Mouse (Mus musculus): ENCODE results near the gene Tsg101. TPM values are rescaled to one million over a fixed set of nuclear protein-coding genes. Genes with fewer than 3 reads are reported as not detected.

Gene Tsg101
- polyA plus RNA-seq, 1 experiment from 2014 or later, result 215 TPM

- peaks cover 42% of the 10 kb centered on the region for H3K36me3 ChIP-seq
- DNase-seq (ENCODE audit: low spot score), result no peak
- H3K4me3 ChIP-seq, result no peak overlapping the region
- no peaks in the 10 kb centered on the region for H3K27me3 ChIP-seq (ENCODE audit: insufficient read depth, poor library complexity, severe bottlenecking)
- 72% methylated on average over 9 of the region's 9 CpGs for WGBS
- H3K9me3 ChIP-seq, result no peaks in the 10 kb centered on the region
- no peak overlapping the region for H3K27ac ChIP-seq
- no peaks in the 10 kb centered on the region for H3K4me1 ChIP-seq
Observed at GRCm38 (mm10) chr7:46857436-46857835, 62.3 kb downstream of the Tsg101 start.

GRCm38 (mm10) chr7:46855866-46856560, 63.8 kb downstream of the Tsg101 start:
- no peak overlapping the region for H3K4me3 ChIP-seq
- H3K9me3 ChIP-seq, result no peaks in the 10 kb centered on the region
- no peaks in the 10 kb centered on the region for H3K4me1 ChIP-seq
- no peak for DNase-seq (ENCODE audit: low spot score)
- H3K27me3 ChIP-seq (ENCODE audit: insufficient read depth, poor library complexity, severe bottlenecking), result no peaks in the 10 kb centered on the region
- no peak overlapping the region for H3K27ac ChIP-seq
- WGBS, result 70% methylated on average over 7 of the region's 7 CpGs
- peaks cover 56% of the 10 kb centered on the region for H3K36me3 ChIP-seq

GRCm38 (mm10) chr7:46853365-46853764, 66.4 kb downstream of the Tsg101 start:
- no peak for DNase-seq (ENCODE audit: low spot score)
- no peaks in the 10 kb centered on the region for H3K27me3 ChIP-seq (ENCODE audit: insufficient read depth, poor library complexity, severe bottlenecking)
- H3K4me3 ChIP-seq, result no peak overlapping the region
- H3K4me1 ChIP-seq, result 0 out of 2 replicates have a peak, but pooled peaks cover 2% of the 10 kb centered on the region
- no peak overlapping the region for H3K27ac ChIP-seq
- 86% methylated on average over 9 of the region's 9 CpGs for WGBS
- H3K9me3 ChIP-seq, result no peaks in the 10 kb centered on the region
- peaks cover 81% of the 10 kb centered on the region for H3K36me3 ChIP-seq

GRCm38 (mm10) chr7:46852666-46853065, 67.1 kb downstream of the Tsg101 start:
- no peak overlapping the region for H3K4me3 ChIP-seq
- H3K9me3 ChIP-seq, result no peaks in the 10 kb centered on the region
- no peak for DNase-seq (ENCODE audit: low spot score)
- peaks cover 88% of the 10 kb centered on the region for H3K36me3 ChIP-seq
- no peak overlapping the region for H3K27ac ChIP-seq
- WGBS, result 94% methylated on average over 1 of the region's 1 CpGs
- H3K27me3 ChIP-seq (ENCODE audit: insufficient read depth, poor library complexity, severe bottlenecking), result no peaks in the 10 kb centered on the region
- H3K4me1 ChIP-seq, result 0 out of 2 replicates have a peak, but pooled peaks cover 4% of the 10 kb centered on the region

- H3K9me3 ChIP-seq, result no peaks in the 10 kb centered on the region
- H3K27ac ChIP-seq, result no peak overlapping the region
- peaks cover 88% of the 10 kb centered on the region for H3K36me3 ChIP-seq
- no peak for DNase-seq (ENCODE audit: low spot score)
- 0 out of 2 replicates have a peak, but pooled peaks cover 5% of the 10 kb centered on the region for H3K4me1 ChIP-seq
- no peaks in the 10 kb centered on the region for H3K27me3 ChIP-seq (ENCODE audit: insufficient read depth, poor library complexity, severe bottlenecking)
- H3K4me3 ChIP-seq, result no peak overlapping the region
- WGBS, result 86% methylated on average over 7 of the region's 7 CpGs
Observed at GRCm38 (mm10) chr7:46851026-46851425, 68.7 kb downstream of the Tsg101 start.

- no peak for DNase-seq (ENCODE audit: low spot score)
- H3K4me1 ChIP-seq, result peaks cover 14% of the 10 kb centered on the region; the same call in 1 of the 2 replicates
- no peak overlapping the region for H3K27ac ChIP-seq
- H3K36me3 ChIP-seq, result peaks cover 71% of the 10 kb centered on the region
- H3K27me3 ChIP-seq (ENCODE audit: insufficient read depth, poor library complexity, severe bottlenecking), result no peaks in the 10 kb centered on the region
- H3K9me3 ChIP-seq, result no peaks in the 10 kb centered on the region
- no peak overlapping the region for H3K4me3 ChIP-seq
- WGBS, result 77% methylated on average over 5 of the region's 5 CpGs
Observed at GRCm38 (mm10) chr7:46849287-46849686, 70.5 kb downstream of the Tsg101 start.

DNA sequence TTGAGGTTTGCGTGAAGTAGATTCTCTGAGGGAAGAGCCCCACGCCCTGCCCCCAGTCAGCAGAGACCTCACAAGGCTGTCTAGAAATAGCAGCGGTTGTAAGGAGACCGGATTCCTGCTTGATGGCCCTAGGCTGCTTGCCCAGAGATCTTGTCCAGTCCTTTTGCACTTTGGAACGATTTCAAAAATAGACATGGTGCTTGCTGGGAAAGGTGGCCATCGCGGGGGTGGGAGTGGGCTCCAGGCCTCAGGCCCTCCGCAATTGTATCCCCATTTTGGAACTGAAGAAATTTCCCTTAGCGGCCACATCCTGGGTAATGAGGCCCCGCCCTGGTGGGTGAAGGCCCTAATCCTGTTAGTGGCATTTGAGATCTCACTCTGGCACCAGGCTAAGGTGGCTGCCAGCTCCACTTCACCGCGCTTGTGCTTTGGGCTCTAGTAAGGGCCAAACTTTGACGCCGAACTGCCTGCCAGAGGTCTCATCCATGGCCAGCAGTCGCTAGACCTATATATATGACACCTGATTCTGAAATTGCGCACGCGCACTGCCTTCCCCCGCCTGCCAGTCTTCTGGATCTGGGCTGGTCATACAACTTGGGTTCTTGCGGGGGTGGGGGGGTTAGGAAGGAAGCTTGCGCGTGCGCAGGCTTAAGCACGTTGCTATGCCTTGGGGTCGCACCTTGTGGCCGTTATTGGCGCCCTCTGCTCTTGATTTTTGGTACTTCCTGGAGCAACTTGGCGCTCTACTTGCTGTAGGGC, 73.1 kb downstream of the Tsg101 start:
- H3K4me1 ChIP-seq, result peaks cover 20% of the 10 kb centered on the region
- 0% methylated on average over 28 of the region's 28 CpGs for WGBS
- no peaks in the 10 kb centered on the region for H3K9me3 ChIP-seq
- peak overlapping the region; percentile 84 for H3K4me3 ChIP-seq
- H3K36me3 ChIP-seq, result peaks cover 44% of the 10 kb centered on the region
- DNase-seq (ENCODE audit: low spot score), result peak; percentile 93
- peaks cover 13% of the 10 kb centered on the region; the same call in 1 of the 2 replicates for H3K27me3 ChIP-seq (ENCODE audit: insufficient read depth, poor library complexity, severe bottlenecking)
- peak overlapping the region; percentile 98 for H3K27ac ChIP-seq

DNA sequence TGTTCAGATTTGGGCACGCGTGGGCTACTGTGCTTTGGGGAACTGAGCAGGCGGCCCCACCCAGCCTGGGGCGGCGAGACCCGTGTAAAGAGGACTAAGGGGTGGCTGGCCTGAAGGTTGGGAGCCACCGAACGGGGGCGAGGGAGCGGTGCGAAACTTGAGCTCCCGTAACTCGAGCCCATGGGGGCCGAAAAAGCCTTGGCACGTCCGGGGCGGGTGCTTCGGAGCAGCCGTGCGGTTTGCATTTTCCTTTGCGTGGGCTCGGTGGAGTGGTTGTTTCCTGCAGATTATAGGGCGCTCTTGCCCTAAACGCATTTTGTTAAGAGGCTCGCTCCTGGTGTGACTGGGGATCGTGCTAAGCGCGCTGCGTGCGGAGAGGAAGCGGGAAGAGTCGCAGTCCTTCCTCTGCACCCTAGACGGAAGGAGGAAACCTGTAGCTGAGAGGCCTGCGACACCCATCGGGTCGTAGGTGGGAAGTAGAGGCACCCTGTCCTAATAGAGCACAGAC, 73.7 kb downstream of the Tsg101 start:
- Histone ChIP-seq H3K27me3 (ENCODE audit: insufficient read depth, poor library complexity, severe bottlenecking) (peaks cover 13% of the 10 kb centered on the region; the same call in 1 of the 2 replicates), H3K9me3 (no peaks in the 10 kb centered on the region), H3K4me3 (peak overlapping the region; percentile 84), H3K4me1 (peaks cover 27% of the 10 kb centered on the region), H3K36me3 (peaks cover 38% of the 10 kb centered on the region), H3K27ac (peak overlapping the region; percentile 98)
- DNase-seq (ENCODE audit: low spot score), result no peak
- 0% methylated on average over 36 of the region's 36 CpGs for WGBS

DNA sequence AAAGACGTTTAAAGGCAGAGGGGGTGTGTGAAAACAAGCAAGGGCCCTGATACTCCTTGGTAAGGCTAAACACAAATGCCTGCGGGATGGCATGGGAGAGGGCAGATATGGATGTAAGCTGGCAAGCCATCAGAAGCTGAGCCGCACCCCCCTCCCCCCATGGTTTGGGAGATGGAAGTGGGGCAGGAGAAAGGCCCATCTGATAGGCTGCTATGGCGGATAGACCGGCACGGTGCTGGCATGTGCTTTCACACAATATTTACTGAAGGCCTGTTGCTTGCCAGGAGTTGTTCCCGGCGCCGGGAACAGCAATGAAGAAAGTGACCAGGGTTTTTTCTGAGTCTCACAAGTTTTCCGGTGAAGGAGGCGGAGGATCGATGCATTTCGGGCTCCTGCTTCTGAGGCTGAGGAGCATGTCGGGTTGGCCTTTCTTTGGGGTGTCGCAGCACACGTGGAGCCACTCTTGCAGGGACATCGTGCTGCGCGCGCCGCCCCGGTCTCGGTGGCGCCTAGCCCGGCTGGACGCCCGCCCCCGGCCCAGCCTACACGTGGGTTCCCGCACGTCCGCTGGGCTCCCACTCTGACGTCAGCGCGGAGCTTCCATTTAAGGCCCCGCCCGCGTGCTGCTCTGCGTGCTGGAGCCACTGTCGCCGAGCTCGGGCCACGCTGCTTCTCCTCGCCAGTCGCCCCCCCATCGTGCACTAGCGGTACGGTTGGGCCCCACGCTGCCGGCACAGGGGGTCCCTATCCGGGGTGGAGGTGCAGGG, 74.4 kb downstream of the Tsg101 start:
- peak; percentile 96 for DNase-seq (ENCODE audit: low spot score)
- peaks cover 32% of the 10 kb centered on the region for H3K36me3 ChIP-seq
- H3K4me3 ChIP-seq, result peak overlapping the region; percentile 84
- under 1% methylated on average over 51 of the region's 51 CpGs for WGBS
- H3K9me3 ChIP-seq, result no peaks in the 10 kb centered on the region
- H3K27ac ChIP-seq, result peak overlapping the region; percentile 98
- H3K27me3 ChIP-seq (ENCODE audit: insufficient read depth, poor library complexity, severe bottlenecking), result peaks cover 13% of the 10 kb centered on the region; the same call in 1 of the 2 replicates
- peaks cover 32% of the 10 kb centered on the region for H3K4me1 ChIP-seq

DNA sequence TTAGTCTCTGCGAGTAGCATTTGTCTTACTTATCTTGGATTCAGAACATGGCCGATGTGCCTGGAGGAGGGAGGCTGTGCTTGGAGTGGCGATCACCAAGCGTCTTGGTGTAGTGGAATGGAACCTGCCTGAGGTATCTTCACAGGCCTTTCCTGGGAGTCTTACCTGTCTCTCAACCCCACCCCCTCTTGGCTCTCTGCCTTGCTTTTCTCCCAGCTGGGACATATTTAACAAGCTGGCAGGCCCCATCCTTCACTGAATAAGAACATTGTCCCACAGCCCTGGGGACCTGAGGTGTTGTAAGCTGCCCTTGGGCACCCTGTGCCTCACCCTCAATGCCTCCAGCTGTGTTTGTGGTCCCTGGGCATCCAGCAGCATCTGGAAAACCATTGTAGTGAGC, 76.2 kb downstream of the Tsg101 start:
- H3K9me3 ChIP-seq, result no peaks in the 10 kb centered on the region
- H3K4me3 ChIP-seq, result no peak overlapping the region
- peaks cover 13% of the 10 kb centered on the region; the same call in 1 of the 2 replicates for H3K27me3 ChIP-seq (ENCODE audit: insufficient read depth, poor library complexity, severe bottlenecking)
- peaks cover 48% of the 10 kb centered on the region for H3K4me1 ChIP-seq
- WGBS, result 79% methylated on average over 4 of the region's 4 CpGs
- DNase-seq (ENCODE audit: low spot score), result no peak
- peaks cover 15% of the 10 kb centered on the region for H3K36me3 ChIP-seq
- no peak overlapping the region for H3K27ac ChIP-seq

- Histone ChIP-seq H3K9me3 (no peaks in the 10 kb centered on the region), H3K27me3 (ENCODE audit: insufficient read depth, poor library complexity, severe bottlenecking) (peaks cover 13% of the 10 kb centered on the region; the same call in 1 of the 2 replicates), H3K27ac (no peak overlapping the region), H3K36me3 (0 out of 2 replicates have a peak, but pooled peaks cover 2% of the 10 kb centered on the region), H3K4me3 (no peak overlapping the region), H3K4me1 (peaks cover 54% of the 10 kb centered on the region)
- 34% methylated on average over 5 of the region's 5 CpGs for WGBS
- no peak for DNase-seq (ENCODE audit: low spot score)
Observed at GRCm38 (mm10) chr7:46842278-46842677, 77.5 kb downstream of the Tsg101 start.

GRCm38 (mm10) chr7:46840787-46841525, 78.8 kb downstream of the Tsg101 start, which contains the start of gene Ldha:
Ldha (plus strand) TSS chr7:46841475.
- no peaks in the 10 kb centered on the region for H3K36me3 ChIP-seq
- H3K9me3 ChIP-seq, result no peaks in the 10 kb centered on the region
- 25% methylated on average over 6 of the region's 6 CpGs for WGBS
- DNase-seq (ENCODE audit: low spot score), result no peak
- H3K4me1 ChIP-seq, result peaks cover 58% of the 10 kb centered on the region
- H3K27me3 ChIP-seq (ENCODE audit: insufficient read depth, poor library complexity, severe bottlenecking), result peaks cover 13% of the 10 kb centered on the region; the same call in 1 of the 2 replicates
- H3K4me3 ChIP-seq, result no peak within 1 kb of the TSS
- H3K27ac ChIP-seq, result peak within 1 kb of the TSS; percentile 85; the same call in 1 of the 2 replicates

All from heart, embryonic 10.5 days (tissue).